Mouse (Mus musculus) cerebellum, postnatal 36 days (tissue): Measurements from ENCODE around the gene Rab2b.
"Not testable (repeated sequence)": the region's sequence is repeated elsewhere in the genome, so short reads cannot be mapped to it uniquely, and the experiment has no call there.

ENCODE experiments used
- DNase-seq, 2 experiments: peaks; one replicate each; pipeline ENCODE4 v3.0.0; 2021 to 2022; ENCODE audit warnings: mixed read lengths in 2 of 2

The Rab2b gene

GRCm38 (mm10) chr14:52278932-52279746 lies at the start of gene Rab2b, which contains the start of gene Tox4:
Gene Rab2b (minus strand): TSS chr14:52279545.
Gene Tox4 (plus strand): TSS chr14:52279146.
- peak; percentile 98 to 100 for DNase-seq

- DNase-seq = no peak
Measured at GRCm38 (mm10) chr14:52327910-52328812, 48.8 kb upstream of the Rab2b start, which contains the start of gene Sall2. Gene Sall2 (minus strand): TSS chr14:52328762.

- DNase-seq = no peak
Measured at GRCm38 (mm10) chr14:52327375-52327901, 48.1 kb upstream of the Rab2b start.

- DNase-seq = no peak
Measured at GRCm38 (mm10) chr14:52325890-52326289, 46.5 kb upstream of the Rab2b start.

GRCm38 (mm10) chr14:52319361-52319760 lies 40.0 kb upstream of the Rab2b start:
- no peak for DNase-seq

GRCm38 (mm10) chr14:52316441-52317225 lies 37.3 kb upstream of the Rab2b start:
- peak; percentile 27 to 50 for DNase-seq

GRCm38 (mm10) chr14:52315792-52316440 lies 36.6 kb upstream of the Rab2b start:
- peak; percentile 69 to 77 for DNase-seq

GRCm38 (mm10) chr14:52315283-52315780 lies 36.0 kb upstream of the Rab2b start:
- peak in 1 of 2 experiments; percentile 13 for DNase-seq

GRCm38 (mm10) chr14:52314808-52315150 lies 35.4 kb upstream of the Rab2b start:
- DNase-seq = peak in 1 of 2 experiments; percentile 16

- DNase-seq = no peak
Measured at GRCm38 (mm10) chr14:52313931-52314807, 34.8 kb upstream of the Rab2b start.

- DNase-seq = no peak
Measured at GRCm38 (mm10) chr14:52310906-52311305, 31.6 kb upstream of the Rab2b start.

- peak in 1 of 2 experiments; percentile 22 for DNase-seq
Measured at GRCm38 (mm10) chr14:52310343-52310742, 31.0 kb upstream of the Rab2b start.

GRCm38 (mm10) chr14:52306100-52306499 lies 26.8 kb upstream of the Rab2b start:
- DNase-seq = no peak

- DNase-seq = peak; percentile 90 to 92
Measured at GRCm38 (mm10) chr14:52304644-52305271, 25.4 kb upstream of the Rab2b start, which contains the start of gene Mettl3. Gene Mettl3 (minus strand): TSS chr14:52305128.

GRCm38 (mm10) chr14:52303517-52303916 lies 24.2 kb upstream of the Rab2b start:
- not testable (repeated sequence) for DNase-seq

- DNase-seq = no peak
Measured at GRCm38 (mm10) chr14:52295558-52296264, 16.4 kb upstream of the Rab2b start.

GRCm38 (mm10) chr14:52284191-52284590 lies 4.8 kb upstream of the Rab2b start:
- DNase-seq = no peak

- DNase-seq = no peak
Measured at GRCm38 (mm10) chr14:52283629-52284028, 4.3 kb upstream of the Rab2b start.

- no peak for DNase-seq
Measured at GRCm38 (mm10) chr14:52279747-52280120, 389 bp upstream of the Rab2b start.
